Mouse (Mus musculus): ENCODE results near the gene Pptc7.

GRCm38 (mm10) chr5:122291149-122291548, 7.0 kb downstream of the Pptc7 start:
- TF ChIP-seq POLR2A (IDR thresholded peaks at IDR 0.05; ENCODE audit: borderline replicate concordance, extremely low read depth, insufficient read depth, insufficient read length, poor library complexity, severe bottlenecking) = no peak
- TF ChIP-seq CTCF (IDR thresholded peaks at IDR 0.05; ENCODE audit: borderline replicate concordance, extremely low read depth, insufficient read depth, insufficient read length) = no peak
